In the genomic region with DNA sequence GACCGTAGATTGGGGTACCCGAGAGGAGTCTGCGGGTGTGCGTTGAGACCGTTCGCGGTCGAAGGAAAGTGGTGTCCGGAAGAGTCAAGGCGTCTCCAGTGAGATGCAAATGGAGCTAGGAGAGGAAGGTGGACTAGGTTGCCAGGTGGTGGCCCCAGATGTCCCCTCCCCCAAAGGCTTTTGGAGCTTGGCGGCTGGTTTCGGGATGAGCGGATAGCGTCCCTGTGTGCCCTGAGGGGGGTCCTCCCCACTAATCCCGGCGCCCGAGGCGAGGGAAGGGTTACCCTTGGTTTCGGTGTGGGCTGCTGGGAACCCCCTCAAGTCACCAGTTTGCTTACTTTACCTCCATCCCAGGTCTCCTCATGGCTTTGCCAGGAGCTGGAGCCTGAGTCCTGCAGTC, we compare ENCODE assay signal across 8 mouse cellular contexts. TPM values are rescaled to one million over a fixed set of nuclear protein-coding genes. Genes with fewer than 3 reads are reported as not detected.
A peak's percentile ranks its signal among the peaks of the same experiment; 100 is the strongest.
DNase-seq lines count a peak whose midpoint lies in the region; ATAC-seq and TF ChIP-seq lines count a peak whose summit lies in the region.

No protein-coding gene starts in this region.

- no peak for TF ChIP-seq CTCF in ES-Bruce4 (IDR thresholded peaks at IDR 0.05; ENCODE audit: low read depth, low read length)

- peak overlapping the region; percentile 93 for H3K4me2 ChIP-seq in heart, embryonic 12.5 days
- peak overlapping the region; percentile 87 for H3K4me2 ChIP-seq in forebrain, embryonic 14.5 days (ENCODE audit: low read length)
- H3K4me2 ChIP-seq in liver, embryonic 12.5 days, result peak overlapping the region; percentile 63

- peaks cover 78% of the 10 kb centered on the region for H3K27me3 ChIP-seq in heart, embryonic 12.5 days (replicated peaks)
- no peaks in the 10 kb centered on the region for H3K27me3 ChIP-seq in ES-Bruce4 (ENCODE audit: control insufficient read depth, insufficient read depth, low read length, poor library complexity, severe bottlenecking)
- H3K27me3 ChIP-seq in forebrain, embryonic 14.5 days (replicated peaks; ENCODE audit: control insufficient read depth, insufficient read depth, low read length), result peaks cover 39% of the 10 kb centered on the region
- H3K27me3 ChIP-seq in liver, embryonic 12.5 days (replicated peaks), result peaks cover 92% of the 10 kb centered on the region

- ATAC-seq in heart, embryonic 12.5 days (ENCODE audit: insufficient number of reproducible peaks, low FRiP score), result no peak
- no peak for ATAC-seq in forebrain, embryonic 14.5 days
- no peak for ATAC-seq in liver, embryonic 12.5 days

- DNase-seq in heart, postnatal 4 days, result no peak
- DNase-seq in forebrain, embryonic 14.5 days (ENCODE audit: low spot score), result no peak
- no peak for DNase-seq in layer of hippocampus, adult 11-12 months (ENCODE audit: low spot score)
- DNase-seq in right cerebral cortex, adult 18-20 months, result no peak
- DNase-seq in spleen, postnatal 36 days (ENCODE audit: low spot score in 2 of 2), result no peak

- peaks cover 17% of the 10 kb centered on the region for H3K4me1 ChIP-seq in heart, embryonic 12.5 days (replicated peaks)
- peaks cover 7% of the 10 kb centered on the region for H3K4me1 ChIP-seq in ES-Bruce4 (ENCODE audit: control insufficient read depth, insufficient read depth, low read length)
- peaks cover 9% of the 10 kb centered on the region for H3K4me1 ChIP-seq in forebrain, embryonic 14.5 days (ENCODE audit: control insufficient read depth, insufficient read depth, low read length)
- peaks cover 10% of the 10 kb centered on the region; the same call in 1 of the 2 replicates for H3K4me1 ChIP-seq in liver, embryonic 12.5 days

- no peaks in the 10 kb centered on the region for H3K9me3 ChIP-seq in heart, embryonic 12.5 days (replicated peaks)
- H3K9me3 ChIP-seq in ES-Bruce4 (replicated peaks; ENCODE audit: control insufficient read depth, insufficient read depth, low read length, poor library complexity, severe bottlenecking), result no peaks in the 10 kb centered on the region
- no peaks in the 10 kb centered on the region for H3K9me3 ChIP-seq in forebrain, embryonic 14.5 days (replicated peaks; ENCODE audit: control insufficient read depth, low read length)
- no peaks in the 10 kb centered on the region for H3K9me3 ChIP-seq in liver, embryonic 12.5 days (replicated peaks)

- TF ChIP-seq EP300 in ES-Bruce4 (IDR thresholded peaks at IDR 0.05; ENCODE audit: insufficient read depth, low read depth, low read length), result peak; percentile 94

- WGBS in heart, embryonic 12.5 days, result under 1% methylated on average over 19 of the region's 19 CpGs
- WGBS in forebrain, embryonic 14.5 days, result under 1% methylated on average over 19 of the region's 19 CpGs
- 5% methylated on average over 19 of the region's 19 CpGs for WGBS in liver, embryonic 12.5 days (ENCODE audit: insufficient replicate concordance)

- H3K27ac ChIP-seq in heart, embryonic 12.5 days (ENCODE audit: poor library complexity, severe bottlenecking), result no peak overlapping the region
- peak overlapping the region; percentile 92 for H3K27ac ChIP-seq in ES-Bruce4 (ENCODE audit: insufficient read depth, low read length)
- no peak overlapping the region for H3K27ac ChIP-seq in forebrain, embryonic 14.5 days (ENCODE audit: low read depth, low read length)
- no peak overlapping the region for H3K27ac ChIP-seq in liver, embryonic 12.5 days

- H3K9ac ChIP-seq in heart, embryonic 12.5 days, result peak overlapping the region; percentile 49; the same call in 1 of the 2 replicates
- peak overlapping the region; percentile 95 for H3K9ac ChIP-seq in ES-Bruce4 (ENCODE audit: low read depth, poor library complexity, severe bottlenecking)
- H3K9ac ChIP-seq in forebrain, embryonic 14.5 days (ENCODE audit: low read length), result no peak overlapping the region
- H3K9ac ChIP-seq in liver, embryonic 12.5 days, result peak overlapping the region; percentile 35

- H3K4me3 ChIP-seq in heart, embryonic 12.5 days, result peak overlapping the region; percentile 53
- peak overlapping the region; percentile 91 for H3K4me3 ChIP-seq in ES-Bruce4 (ENCODE audit: low read depth, low read length)
- H3K4me3 ChIP-seq in forebrain, embryonic 14.5 days (ENCODE audit: low read depth, low read length), result peak overlapping the region; percentile 39
- peak overlapping the region; percentile 52 for H3K4me3 ChIP-seq in liver, embryonic 12.5 days

- TF ChIP-seq POLR2A in ES-Bruce4 (IDR thresholded peaks at IDR 0.05; ENCODE audit: insufficient read depth, low read length), result no peak

- no peaks in the 10 kb centered on the region for H3K36me3 ChIP-seq in heart, embryonic 12.5 days
- peaks cover 8% of the 10 kb centered on the region for H3K36me3 ChIP-seq in ES-Bruce4 (ENCODE audit: control insufficient read depth, insufficient read depth, low read length, poor library complexity, severe bottlenecking)
- no peaks in the 10 kb centered on the region for H3K36me3 ChIP-seq in forebrain, embryonic 14.5 days (ENCODE audit: control insufficient read depth, insufficient read depth, low read length)
- no peaks in the 10 kb centered on the region for H3K36me3 ChIP-seq in liver, embryonic 12.5 days

RNA-seq across cellular contexts. Expression of a gene that starts 0.8 kb away (rescaled TPM):
- polyA plus RNA-seq in heart, embryonic 12.5 days (2016; fragmentation: Nextera tagmentation; extraction: Ambion mirVana), result 0.87 and 1.4 TPM in 2 replicates
- total RNA-seq in heart, postnatal 4 days (2021), result under 1 TPM; 0.10 to 0.23 TPM
- polyA plus RNA-seq in ES-Bruce4 (2011; ENCODE audit: insufficient read depth, insufficient read length, low read depth, missing spikeins), result 347 and 358 TPM in 2 replicates
- polyA plus RNA-seq in forebrain, embryonic 14.5 days (2014; fragmentation: Nextera tagmentation; extraction: Ambion mirVana), result 1.9 and 3.2 TPM in 2 replicates
- 10.7 and 11.4 TPM in 2 replicates for polyA plus RNA-seq in liver, embryonic 12.5 days (2016; fragmentation: Nextera tagmentation; extraction: Ambion mirVana)

RNA-seq across cellular contexts. Expression of a gene that starts 30.7 kb away (rescaled TPM):
- 2.8 and 4.1 TPM in 2 replicates for polyA plus RNA-seq in heart, embryonic 12.5 days (2016; fragmentation: Nextera tagmentation; extraction: Ambion mirVana)
- total RNA-seq in heart, postnatal 4 days (2021), result 100 to 1,000 TPM; 125 to 128 TPM
- 498 and 566 TPM in 2 replicates for polyA plus RNA-seq in ES-Bruce4 (2011; ENCODE audit: insufficient read depth, insufficient read length, low read depth, missing spikeins)
- polyA plus RNA-seq in forebrain, embryonic 14.5 days (2014; fragmentation: Nextera tagmentation; extraction: Ambion mirVana), result 5.8 and 7.7 TPM in 2 replicates
- 4.0 and 7.1 TPM in 2 replicates for polyA plus RNA-seq in liver, embryonic 12.5 days (2016; fragmentation: Nextera tagmentation; extraction: Ambion mirVana)

Comparison
In these comparisons a context has a peak if more than half of its experiments do, and no peak if none do; other contexts are left out.
1. H3K4me3 ChIP-seq: peak in every context shown above with its lines; median percentile 91 in ES-Bruce4; 53 in heart, embryonic 12.5 days; 52 in liver, embryonic 12.5 days; 39 in forebrain, embryonic 14.5 days.
2. RNA of a gene that starts 0.8 kb away (polyA plus RNA-seq): 347 to 358 TPM in ES-Bruce4; 10.7 to 11.4 TPM in liver, embryonic 12.5 days, 1.9 to 3.2 TPM in forebrain, embryonic 14.5 days and 0.87 to 1.4 TPM in heart, embryonic 12.5 days; every median in the first group is over 10 times any median in the second.
3. RNA of a gene that starts 30.7 kb away (polyA plus RNA-seq): 498 to 566 TPM in ES-Bruce4; 5.8 to 7.7 TPM in forebrain, embryonic 14.5 days, 4.0 to 7.1 TPM in liver, embryonic 12.5 days and 2.8 to 4.1 TPM in heart, embryonic 12.5 days; every median in the first group is over 10 times any median in the second.
4. Peak in every context shown above with its lines, with median percentiles within 50 percentile points of each other: H3K4me2 ChIP-seq.